Mouse (Mus musculus) lung, embryonic 14.5 days (tissue): ENCODE data around the gene Nr2c2ap. TPM values are rescaled to one million over a fixed set of nuclear protein-coding genes. Genes with fewer than 3 reads are reported as not detected.

Source experiments
- ATAC-seq: fragments of 200-750 bp; cut with Nextera tagmentation; 2 replicates; pipeline ENCODE4 v1.8.0; 2017; ENCODE audit warnings: mild to moderate bottlenecking, moderate TSS enrichment, moderate library complexity; ENCODE audit not compliant: insufficient read depth
- DNase-seq: peaks from one replicate; pipeline ENCODE4 v3.0.0-alpha.2; 2015
- H3K27ac ChIP-seq: fragments of 300-500 bp; sonication (generic); 2 replicates; pipeline ENCODE4 v1.5.1; 2014; ENCODE audit warnings: low read depth, mild to moderate bottlenecking, moderate library complexity
- H3K27me3 ChIP-seq: fragments of 300-500 bp; sonication (generic); 2 replicates; pipeline ENCODE4 v1.6.1; 2014; ENCODE audit warnings: low read length, control low read depth; ENCODE audit not compliant: insufficient read depth
- H3K36me3 ChIP-seq: fragments of 300-500 bp; sonication (generic); 2 replicates; pipeline ENCODE4 v1.6.1; 2014; ENCODE audit warnings: control low read depth; ENCODE audit not compliant: insufficient read depth
- H3K4me1 ChIP-seq: fragments of 300-500 bp; sonication (generic); 2 replicates; pipeline ENCODE4 v1.6.1; 2014; ENCODE audit warnings: antibody characterized with exemption, control low read depth; ENCODE audit not compliant: insufficient read depth
- H3K4me2 ChIP-seq: fragments of 300-500 bp; sonication (generic); 2 replicates; pipeline ENCODE4 v1.6.1; 2014; ENCODE audit warnings: mild to moderate bottlenecking
- H3K4me3 ChIP-seq: fragments of 300-500 bp; sonication (generic); 2 replicates; pipeline ENCODE4 v1.5.1; 2014; ENCODE audit warnings: low read depth, low read length
- H3K9ac ChIP-seq: fragments of 300-500 bp; sonication (generic); 2 replicates; pipeline ENCODE4 v1.6.1; 2014
- H3K9me3 ChIP-seq: fragments of 300-500 bp; sonication (generic); 2 replicates; pipeline ENCODE4 v1.6.1; 2016; ENCODE audit warnings: low read depth, low read length, control low read depth
- CTCF ChIP-seq: IDR thresholded peaks from 2 replicates; pipeline ENCODE4 v1.5.1; 2016; ENCODE audit warnings: antibody characterized with exemption, low read depth
- WGBS: fragments of 180-500 bp; shearing (Covaris S2); extraction: QIAGEN DNeasy Blood & Tissue Kit; methylation state at CpG from one replicate; pipeline ENCODE4 v1.1.7; 2014; 5-methylcytosine and 5-hydroxymethylcytosine counted together
- polyA plus RNA-seq: library from polyadenylated mRNA; unstranded; fragments of >200 nt; fragmentation: Nextera tagmentation; extraction: Ambion mirVana; gene quantifications from 2 replicates; pipeline ENCODE4 v1.2.1, GENCODE M21; 2014

Gene Nr2c2ap
- polyA plus RNA-seq, 1 experiment from 2014 or later = 25.2 TPM

DNA sequence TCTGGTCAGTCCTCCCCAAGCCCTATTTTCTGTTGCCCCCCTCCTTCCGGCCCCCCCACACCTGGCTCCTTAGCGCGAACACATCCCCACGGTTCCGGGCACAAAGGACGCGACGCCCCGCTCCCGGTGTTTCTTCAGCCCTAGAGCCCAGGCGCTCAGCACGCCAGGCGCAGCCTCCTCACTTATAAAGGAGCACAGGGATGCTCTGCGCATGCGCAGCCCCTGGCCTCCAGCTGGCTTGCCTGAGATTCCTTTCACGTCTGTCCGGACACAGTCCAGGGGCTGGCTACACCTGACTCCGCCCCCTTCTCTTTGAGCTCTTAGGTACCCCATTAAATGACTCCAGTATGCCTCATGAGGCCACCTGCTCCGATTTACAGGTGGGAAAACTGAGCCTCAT is 10.5 kb upstream of the Nr2c2ap start, which contains the start of gene Ncan:
Ncan (minus strand) TSS at position 207 of the 400 bp plus-strand sequence.
- Histone ChIP-seq H3K27ac (no peak within 1 kb of the TSS), H3K4me2 (peak within 1 kb of the TSS; percentile 44; the same call in 1 of the 2 replicates), H3K27me3 (peaks cover 39% of the 10 kb centered on the region), H3K9ac (no peak within 1 kb of the TSS), H3K9me3 (no peaks in the 10 kb centered on the region), H3K4me1 (no peaks in the 10 kb centered on the region), H3K36me3 (no peaks in the 10 kb centered on the region), H3K4me3 (no peak within 1 kb of the TSS)
- ATAC-seq (peak; percentile 31; the same call in 1 of the 2 replicates), DNase-seq (peak; percentile 82)
- 2% methylated on average over 19 of the region's 19 CpGs for WGBS
- no peak for TF ChIP-seq CTCF

DNA sequence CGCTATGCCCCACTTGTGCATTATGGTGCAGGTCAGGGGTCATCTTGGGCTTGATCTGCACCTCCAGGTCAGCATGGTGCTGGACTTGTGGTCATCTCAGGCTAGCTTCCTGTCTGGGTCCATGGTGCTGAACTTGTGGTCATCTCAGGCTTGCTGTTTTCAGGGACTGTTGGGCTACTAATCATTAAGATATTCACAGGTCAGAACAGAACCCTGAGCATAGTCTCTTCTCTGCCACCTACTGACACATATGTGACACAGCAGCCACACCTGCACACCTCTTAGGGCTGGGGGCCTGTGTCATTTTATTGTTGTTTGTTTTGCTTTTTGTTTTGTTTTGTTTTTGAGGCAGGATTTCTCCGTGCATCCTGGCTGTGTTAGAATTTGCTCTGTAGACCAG is 8.3 kb upstream of the Nr2c2ap start:
- peaks cover 29% of the 10 kb centered on the region for H3K27me3 ChIP-seq
- 58% methylated on average over 2 of the region's 2 CpGs for WGBS

DNA sequence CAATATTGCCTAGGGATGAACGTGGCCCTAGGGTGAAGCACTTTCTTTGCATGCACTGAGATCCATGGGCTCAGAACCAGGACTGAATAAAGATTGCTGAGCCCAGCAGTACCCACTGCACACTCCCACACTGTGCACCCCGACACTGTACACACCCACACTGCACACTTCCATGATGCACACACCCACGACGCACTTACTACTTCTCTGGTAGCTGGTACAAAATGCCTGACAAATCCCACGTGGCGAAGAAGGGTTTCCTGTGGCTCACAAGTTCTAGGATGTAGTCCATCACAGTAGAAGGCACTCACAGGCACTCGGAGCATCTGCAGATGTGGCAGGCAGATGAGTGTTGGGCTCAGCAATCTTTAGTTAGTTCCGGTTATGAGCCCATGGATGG is 6.1 kb upstream of the Nr2c2ap start:
- DNase-seq = no peak
- no peak overlapping the region for H3K9ac ChIP-seq
- H3K27me3 ChIP-seq = peaks cover 9% of the 10 kb centered on the region
- H3K27ac ChIP-seq = no peak overlapping the region
- H3K9me3 ChIP-seq = no peaks in the 10 kb centered on the region
- H3K4me3 ChIP-seq = no peak overlapping the region
- H3K4me1 ChIP-seq = 0 out of 2 replicates have a peak, but pooled peaks cover 4% of the 10 kb centered on the region
- no peak for ATAC-seq
- H3K4me2 ChIP-seq = no peak overlapping the region
- no peaks in the 10 kb centered on the region for H3K36me3 ChIP-seq
- WGBS = 60% methylated on average over 8 of the region's 8 CpGs
- no peak for TF ChIP-seq CTCF

More for the DNA sequence above, 8.3 kb upstream of the Nr2c2ap start:
- H3K27ac ChIP-seq = no peak overlapping the region
- H3K4me1 ChIP-seq = no peaks in the 10 kb centered on the region
- peak; percentile 47 for TF ChIP-seq CTCF
- no peak overlapping the region for H3K4me3 ChIP-seq
- ATAC-seq = no peak
- no peaks in the 10 kb centered on the region for H3K36me3 ChIP-seq
- H3K9ac ChIP-seq = no peak overlapping the region
- no peak overlapping the region for H3K4me2 ChIP-seq
- no peak for DNase-seq
- no peaks in the 10 kb centered on the region for H3K9me3 ChIP-seq

DNA sequence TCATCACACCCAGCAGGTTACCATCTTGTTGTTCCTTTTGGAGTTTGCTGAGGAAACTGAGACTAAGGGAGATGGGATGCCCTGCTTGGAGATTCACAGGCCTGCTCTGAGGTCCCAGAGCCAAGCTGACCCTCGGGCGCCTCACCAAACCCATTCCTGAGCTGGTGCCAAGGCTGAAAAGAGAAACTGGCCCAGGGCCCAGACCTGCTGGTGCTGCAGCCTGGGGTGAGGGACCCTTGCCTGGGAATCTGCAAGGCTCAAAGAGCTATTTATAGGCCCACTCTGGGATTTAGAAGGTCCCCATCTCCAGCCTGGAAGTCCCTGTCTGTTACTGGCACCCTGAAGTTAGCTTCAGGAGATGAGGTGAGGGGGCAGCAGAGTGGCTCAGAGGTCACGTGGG is 2.7 kb upstream of the Nr2c2ap start:
- no peak for ATAC-seq
- TF ChIP-seq CTCF = no peak
- no peak overlapping the region for H3K9ac ChIP-seq
- no peak overlapping the region for H3K4me2 ChIP-seq
- no peak overlapping the region for H3K4me3 ChIP-seq
- peak; percentile 31 for DNase-seq
- no peak overlapping the region for H3K27ac ChIP-seq
- H3K36me3 ChIP-seq = peaks cover 13% of the 10 kb centered on the region
- H3K4me1 ChIP-seq = 0 out of 2 replicates have a peak, but pooled peaks cover 4% of the 10 kb centered on the region
- no peaks in the 10 kb centered on the region for H3K27me3 ChIP-seq
- no peaks in the 10 kb centered on the region for H3K9me3 ChIP-seq
- WGBS = 62% methylated on average over 3 of the region's 3 CpGs

DNA sequence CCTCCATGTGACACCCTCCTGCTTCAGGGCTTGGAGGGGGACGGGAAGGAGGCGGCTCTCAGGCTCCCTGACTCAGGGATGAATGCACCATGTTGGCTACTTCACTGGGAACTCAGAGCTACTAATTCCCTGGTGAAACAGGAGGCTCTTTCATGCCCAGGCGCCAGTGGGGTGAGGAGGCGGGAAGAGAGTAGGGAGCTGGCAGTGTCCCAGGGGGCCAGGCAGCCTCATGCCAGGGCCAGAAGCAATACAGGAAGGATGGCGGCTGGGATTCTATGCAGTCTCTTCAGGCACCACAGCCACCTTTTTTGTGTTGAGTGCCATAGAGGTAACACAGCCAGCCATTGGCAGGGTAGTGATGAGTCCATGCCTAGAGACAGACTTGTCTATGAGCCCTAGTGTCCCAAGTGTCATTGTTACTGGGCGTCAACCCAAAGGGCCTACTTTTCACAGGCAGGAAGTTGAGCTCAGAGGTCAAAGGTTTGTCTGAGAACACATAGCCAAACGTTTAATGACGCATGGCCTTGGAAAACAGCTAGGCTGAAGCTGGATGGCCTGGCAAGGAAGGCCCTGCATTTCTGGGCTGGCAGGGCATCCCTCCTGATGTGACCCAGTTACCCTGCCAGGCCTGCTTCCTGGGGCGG is 1.7 kb upstream of the Nr2c2ap start:
- H3K4me3 ChIP-seq = no peak overlapping the region
- H3K27me3 ChIP-seq = no peaks in the 10 kb centered on the region
- H3K4me1 ChIP-seq = 0 out of 2 replicates have a peak, but pooled peaks cover 4% of the 10 kb centered on the region
- ATAC-seq (no peak), DNase-seq (no peak)
- no peak overlapping the region for H3K9ac ChIP-seq
- no peak overlapping the region for H3K4me2 ChIP-seq
- 52% methylated on average over 9 of the region's 9 CpGs for WGBS
- peaks cover 23% of the 10 kb centered on the region for H3K36me3 ChIP-seq
- TF ChIP-seq CTCF = no peak
- no peak overlapping the region for H3K27ac ChIP-seq
- no peaks in the 10 kb centered on the region for H3K9me3 ChIP-seq

DNA sequence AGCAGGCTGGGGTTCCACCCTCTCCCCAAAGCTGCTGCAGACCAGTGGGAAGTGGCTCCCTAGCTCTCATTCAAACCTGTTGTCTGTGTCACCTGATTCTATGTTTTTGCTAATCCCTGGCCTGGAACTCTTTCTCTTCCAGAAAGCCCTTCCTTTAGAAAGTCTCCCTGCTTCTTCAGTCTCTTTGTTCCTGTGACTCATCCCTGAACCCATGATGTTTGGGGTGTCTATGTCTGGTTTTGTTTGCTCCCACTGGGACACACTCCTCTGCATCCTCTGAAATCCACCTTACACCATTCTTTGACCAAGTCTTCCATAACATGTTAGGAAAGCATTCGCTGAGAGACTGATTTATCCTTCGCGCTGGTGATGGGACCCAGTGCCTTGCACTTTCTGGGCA is 1.1 kb upstream of the Nr2c2ap start:
- H3K27me3 ChIP-seq = no peaks in the 10 kb centered on the region
- WGBS = 82% methylated on average over 3 of the region's 3 CpGs
- DNase-seq (no peak), ATAC-seq (no peak)
- H3K4me3 ChIP-seq = no peak overlapping the region
- no peaks in the 10 kb centered on the region for H3K9me3 ChIP-seq
- peaks cover 29% of the 10 kb centered on the region for H3K36me3 ChIP-seq
- TF ChIP-seq CTCF = no peak
- no peak overlapping the region for H3K4me2 ChIP-seq
- H3K27ac ChIP-seq = no peak overlapping the region
- no peak overlapping the region for H3K9ac ChIP-seq
- 0 out of 2 replicates have a peak, but pooled peaks cover 4% of the 10 kb centered on the region for H3K4me1 ChIP-seq

DNA sequence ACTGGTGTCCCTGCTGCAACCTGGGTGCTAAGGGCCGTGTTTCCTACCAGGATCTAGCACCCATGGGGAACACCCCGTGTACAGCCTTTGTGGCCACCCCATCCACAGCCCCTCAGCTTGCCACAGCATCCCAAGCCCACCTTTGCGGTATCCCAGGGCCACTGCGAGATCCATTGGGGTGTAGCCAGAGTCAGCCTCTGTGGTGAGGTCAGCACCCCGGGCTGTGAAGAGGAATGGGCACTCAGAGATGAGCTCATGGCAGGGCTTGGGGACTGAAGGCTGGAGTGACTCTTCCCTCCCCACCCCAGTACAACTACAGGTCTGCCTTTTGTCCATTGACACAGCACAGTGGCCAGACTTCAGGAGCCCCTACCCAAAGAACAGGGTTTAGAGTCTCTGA is 3.0 kb downstream of the Nr2c2ap start:
- Histone ChIP-seq H3K4me2 (no peak overlapping the region), H3K4me1 (no peaks in the 10 kb centered on the region), H3K9ac (no peak overlapping the region), H3K27ac (no peak overlapping the region), H3K9me3 (no peaks in the 10 kb centered on the region), H3K27me3 (no peaks in the 10 kb centered on the region), H3K4me3 (no peak overlapping the region), H3K36me3 (peaks cover 46% of the 10 kb centered on the region)
- DNase-seq = no peak
- no peak for ATAC-seq
- WGBS = 91% methylated on average over 5 of the region's 5 CpGs
- no peak for TF ChIP-seq CTCF
